Mouse (Mus musculus) liver, embryonic 11.5 days (tissue): ENCODE data around the gene Pafah1b3. TPM values are rescaled to one million over a fixed set of nuclear protein-coding genes. Genes with fewer than 3 reads are reported as not detected.

Experiments
- ATAC-seq: fragments of 200-750 bp; cut with Nextera tagmentation; replicated peaks from 2 replicates; pipeline ENCODE4 v1.8.0; 2017; ENCODE audit warnings: moderate number of reproducible peaks, mild to moderate bottlenecking, moderate TSS enrichment, moderate library complexity; ENCODE audit not compliant: low FRiP score
- DNase-seq: peaks from one replicate; pipeline ENCODE4 v3.0.0-alpha.2; 2017; ENCODE audit warnings: low spot score
- H3K27ac ChIP-seq: fragments of 300-500 bp; sonication (generic); 2 replicates; pipeline ENCODE4 v1.5.1; 2014; ENCODE audit warnings: mild to moderate bottlenecking, low read depth, low read length, control low read depth
- H3K27me3 ChIP-seq: fragments of 300-500 bp; sonication (generic); replicated peaks from 2 replicates; pipeline ENCODE4 v1.6.1; 2014; ENCODE audit warnings: low read length, mixed read lengths; ENCODE audit not compliant: control insufficient read depth, insufficient read depth
- H3K36me3 ChIP-seq: fragments of 300-500 bp; sonication (generic); 2 replicates; pipeline ENCODE4 v1.6.1; 2014; ENCODE audit warnings: mild to moderate bottlenecking, low read length, moderate library complexity, mixed read lengths; ENCODE audit not compliant: control insufficient read depth, insufficient read depth
- H3K4me1 ChIP-seq: fragments of 300-500 bp; sonication (generic); replicated peaks from 2 replicates; pipeline ENCODE4 v1.6.1; 2014; ENCODE audit warnings: low read length, mixed read lengths; ENCODE audit not compliant: control insufficient read depth, insufficient read depth
- H3K4me2 ChIP-seq: fragments of 300-500 bp; sonication (generic); 2 replicates; pipeline ENCODE4 v1.6.1; 2014; ENCODE audit warnings: mild to moderate bottlenecking, control low read depth, moderate library complexity
- H3K4me3 ChIP-seq: fragments of 300-500 bp; sonication (generic); 2 replicates; pipeline ENCODE4 v1.5.1; 2014; ENCODE audit warnings: low read depth, low read length, control low read depth
- H3K9ac ChIP-seq: fragments of 300-500 bp; sonication (generic); 2 replicates; pipeline ENCODE4 v1.6.1; 2014; ENCODE audit warnings: low read depth, low read length, control low read depth
- H3K9me3 ChIP-seq: fragments of 300-500 bp; sonication (generic); 2 replicates; pipeline ENCODE4 v1.6.1; 2016; ENCODE audit warnings: low read length, inconsistent platforms, mixed read lengths; ENCODE audit not compliant: control insufficient read depth
- WGBS: fragments of 180-500 bp; shearing (Covaris S2); extraction: QIAGEN DNeasy Blood & Tissue Kit; methylation state at CpG from one replicate; pipeline ENCODE4 v1.1.7; 2014; 5-methylcytosine and 5-hydroxymethylcytosine counted together
- polyA plus RNA-seq: library from polyadenylated mRNA; unstranded; fragments of >200 nt; fragmentation: Nextera tagmentation; extraction: Ambion mirVana; gene quantifications from 2 replicates; pipeline ENCODE4 v1.2.1, GENCODE M21; 2014

Gene Pafah1b3
- polyA plus RNA-seq, 1 experiment from 2014 or later = 106 TPM

- H3K27ac ChIP-seq = no peak overlapping the region
- no peak overlapping the region for H3K9ac ChIP-seq
- H3K4me1 ChIP-seq = 0 out of 2 replicates have a peak, but pooled peaks cover 5% of the 10 kb centered on the region
- no peak for DNase-seq
- no peak overlapping the region for H3K4me3 ChIP-seq
- H3K36me3 ChIP-seq = no peaks in the 10 kb centered on the region
- peaks cover 73% of the 10 kb centered on the region for H3K27me3 ChIP-seq
- no peak for ATAC-seq
- H3K9me3 ChIP-seq = no peaks in the 10 kb centered on the region
- H3K4me2 ChIP-seq = no peak overlapping the region
- WGBS = 60% methylated on average over 17 of the region's 17 CpGs
Measured at GRCm38 (mm10) chr7:25308702-25309318, 11.0 kb upstream of the Pafah1b3 start.

GRCm38 (mm10) chr7:25306614-25306996, 8.8 kb upstream of the Pafah1b3 start:
- H3K27me3 ChIP-seq = peaks cover 65% of the 10 kb centered on the region
- H3K4me1 ChIP-seq = 0 out of 2 replicates have a peak, but pooled peaks cover 5% of the 10 kb centered on the region
- no peak overlapping the region for H3K4me2 ChIP-seq
- no peak overlapping the region for H3K4me3 ChIP-seq
- 41% methylated on average over 2 of the region's 2 CpGs for WGBS
- H3K27ac ChIP-seq = no peak overlapping the region
- H3K36me3 ChIP-seq = no peaks in the 10 kb centered on the region
- H3K9ac ChIP-seq = no peak overlapping the region
- DNase-seq (no peak), ATAC-seq (no peak)
- no peaks in the 10 kb centered on the region for H3K9me3 ChIP-seq

- ATAC-seq (peak; percentile 68), DNase-seq (peak; percentile 72)
- Histone ChIP-seq H3K9ac (no peak within 1 kb of the TSS), H3K9me3 (no peaks in the 10 kb centered on the region), H3K4me3 (peak within 1 kb of the TSS; percentile 59), H3K27me3 (peaks cover 61% of the 10 kb centered on the region), H3K4me1 (0 out of 2 replicates have a peak, but pooled peaks cover 5% of the 10 kb centered on the region), H3K27ac (no peak within 1 kb of the TSS), H3K36me3 (no peaks in the 10 kb centered on the region), H3K4me2 (peak within 1 kb of the TSS; percentile 88)
- WGBS = under 1% methylated on average over 38 of the region's 47 CpGs
Measured at GRCm38 (mm10) chr7:25305956-25306613, 8.3 kb upstream of the Pafah1b3 start, which contains the start of gene Tmem145. TSS of gene Tmem145 (plus strand) at chr7:25306106.

- H3K4me1 ChIP-seq = 0 out of 2 replicates have a peak, but pooled peaks cover 5% of the 10 kb centered on the region
- H3K27me3 ChIP-seq = peaks cover 59% of the 10 kb centered on the region
- H3K9me3 ChIP-seq = no peaks in the 10 kb centered on the region
- H3K27ac ChIP-seq = no peak overlapping the region
- H3K4me3 ChIP-seq = peak overlapping the region; percentile 59
- H3K9ac ChIP-seq = no peak overlapping the region
- ATAC-seq (no peak), DNase-seq (no peak)
- H3K4me2 ChIP-seq = peak overlapping the region; percentile 88
- 7% methylated on average over 2 of the region's 2 CpGs for WGBS
- H3K36me3 ChIP-seq = no peaks in the 10 kb centered on the region
Measured at GRCm38 (mm10) chr7:25305481-25305880, 7.7 kb upstream of the Pafah1b3 start.

GRCm38 (mm10) chr7:25303685-25304006, 5.9 kb upstream of the Pafah1b3 start:
- no peak for ATAC-seq
- 64% methylated on average over 3 of the region's 3 CpGs for WGBS
- Histone ChIP-seq H3K27ac (no peak overlapping the region), H3K4me1 (0 out of 2 replicates have a peak, but pooled peaks cover 5% of the 10 kb centered on the region), H3K36me3 (no peaks in the 10 kb centered on the region), H3K9ac (no peak overlapping the region), H3K4me2 (no peak overlapping the region), H3K27me3 (peaks cover 49% of the 10 kb centered on the region), H3K9me3 (no peaks in the 10 kb centered on the region), H3K4me3 (no peak overlapping the region)
- no peak for DNase-seq

- Histone ChIP-seq H3K27me3 (peaks cover 44% of the 10 kb centered on the region), H3K36me3 (no peaks in the 10 kb centered on the region), H3K27ac (no peak overlapping the region), H3K9me3 (no peaks in the 10 kb centered on the region), H3K4me3 (no peak overlapping the region), H3K4me2 (no peak overlapping the region), H3K9ac (no peak overlapping the region), H3K4me1 (0 out of 2 replicates have a peak, but pooled peaks cover 5% of the 10 kb centered on the region)
- WGBS = 54% methylated on average over 9 of the region's 9 CpGs
- no peak for DNase-seq
- no peak for ATAC-seq
Measured at GRCm38 (mm10) chr7:25303003-25303684, 5.4 kb upstream of the Pafah1b3 start.

- 53% methylated on average over 19 of the region's 19 CpGs for WGBS
- Histone ChIP-seq H3K27ac (no peak within 1 kb of the TSS), H3K4me2 (no peak within 1 kb of the TSS), H3K4me3 (no peak within 1 kb of the TSS), H3K36me3 (no peaks in the 10 kb centered on the region), H3K27me3 (peaks cover 24% of the 10 kb centered on the region), H3K4me1 (peaks cover 11% of the 10 kb centered on the region), H3K9ac (no peak within 1 kb of the TSS), H3K9me3 (no peaks in the 10 kb centered on the region)
- ATAC-seq (no peak; the same call in 1 of the 2 replicates), DNase-seq (no peak)
Measured at GRCm38 (mm10) chr7:25301063-25301462, 3.3 kb upstream of the Pafah1b3 start, which contains the start of gene Prr19. TSS of gene Prr19 (plus strand) at chr7:25301411.

GRCm38 (mm10) chr7:25296945-25297453, 787 bp downstream of the Pafah1b3 start:
- H3K27ac ChIP-seq = peak overlapping the region; percentile 93

More at GRCm38 (mm10) chr7:25296945-25297453, 787 bp downstream of the Pafah1b3 start:
- Histone ChIP-seq H3K4me2 (peak overlapping the region; percentile 96), H3K36me3 (peaks cover 14% of the 10 kb centered on the region), H3K27me3 (no peaks in the 10 kb centered on the region), H3K4me3 (peak overlapping the region; percentile 86), H3K4me1 (peaks cover 8% of the 10 kb centered on the region), H3K9me3 (no peaks in the 10 kb centered on the region), H3K9ac (peak overlapping the region; percentile 86)
- peak; percentile 18 for ATAC-seq
- WGBS = 2% methylated on average over 21 of the region's 21 CpGs
- DNase-seq = peak; percentile 62
